In genomic region chr4:35220108-35220731, GRCm38 (mm10) we compare ENCODE assay signal across 20 mouse cellular contexts. TPM values are rescaled to one million over a fixed set of nuclear protein-coding genes. Genes with fewer than 3 reads are reported as not detected.
DNase-seq lines count a peak whose midpoint lies in the region; ATAC-seq and TF ChIP-seq lines count a peak whose summit lies in the region.
"Had no signal": no experiment of that assay in that cellular context is flagged by ENCODE, and none has a peak within 500 bp of the region (broad histone marks: within the 10 kb centered on the region; RNA-seq: fewer than 3 reads in every experiment).

No protein-coding gene starts in this region.

- peak overlapping the region; percentile 56 for H3K27ac ChIP-seq in heart, adult 2 months
- H3K27ac ChIP-seq in heart, embryonic 15.5 days: peak overlapping the region; percentile 70
- peak overlapping the region; percentile 63 for H3K27ac ChIP-seq in heart, postnatal 0 days (ENCODE audit: low read depth)
- H3K27ac ChIP-seq in liver, postnatal 0 days (ENCODE audit: low read depth): no peak overlapping the region
- no peak overlapping the region for H3K27ac ChIP-seq in hindbrain, embryonic 16.5 days (ENCODE audit: low read depth, low read length)
- H3K27ac ChIP-seq: forebrain, embryonic 13.5 days; hindbrain, embryonic 14.5 days; limb, embryonic 10.5 days; midbrain, embryonic 10.5 days had no signal

- peaks cover 8% of the 10 kb centered on the region for H3K4me1 ChIP-seq in heart, adult 2 months (ENCODE audit: control insufficient read depth, insufficient read depth, low read length)
- H3K4me1 ChIP-seq in heart, embryonic 15.5 days (replicated peaks): peaks cover 21% of the 10 kb centered on the region
- peaks cover 34% of the 10 kb centered on the region for H3K4me1 ChIP-seq in heart, postnatal 0 days (ENCODE audit: control insufficient read depth, insufficient read depth)
- H3K4me1 ChIP-seq in liver, postnatal 0 days (ENCODE audit: insufficient read depth): peaks cover 11% of the 10 kb centered on the region
- H3K4me1 ChIP-seq in hindbrain, embryonic 16.5 days (ENCODE audit: control insufficient read depth, insufficient read depth, low read depth, low read length): peaks cover 2% of the 10 kb centered on the region; the same call in 1 of the 2 replicates

- H3K4me2 ChIP-seq in heart, embryonic 15.5 days: no peak overlapping the region
- H3K4me2 ChIP-seq in heart, postnatal 0 days (ENCODE audit: low read depth, low read length): peak overlapping the region; percentile 3; the same call in 1 of the 2 replicates
- 0 out of 2 replicates have a peak overlapping the region, but pooled peaks have one; percentile 22 for H3K4me2 ChIP-seq in liver, postnatal 0 days (ENCODE audit: low read depth, low read length)
- no peak overlapping the region for H3K4me2 ChIP-seq in hindbrain, embryonic 16.5 days (ENCODE audit: low read length)
- H3K4me2 ChIP-seq: forebrain, embryonic 13.5 days; hindbrain, embryonic 14.5 days had no signal

- no peak overlapping the region for H3K4me3 ChIP-seq in heart, adult 2 months
- no peak overlapping the region for H3K4me3 ChIP-seq in heart, embryonic 15.5 days
- no peak overlapping the region for H3K4me3 ChIP-seq in heart, postnatal 0 days (ENCODE audit: low read depth, low read length)
- H3K4me3 ChIP-seq in liver, postnatal 0 days (ENCODE audit: low read depth, low read length): no peak overlapping the region
- H3K4me3 ChIP-seq in hindbrain, embryonic 16.5 days (ENCODE audit: low read length): no peak overlapping the region
- H3K4me3 ChIP-seq: forebrain, embryonic 13.5 days; limb, embryonic 10.5 days; midbrain, embryonic 10.5 days had no signal

- no peak overlapping the region for H3K9ac ChIP-seq in heart, adult 2 months (ENCODE audit: low read depth, low read length)
- no peak overlapping the region for H3K9ac ChIP-seq in heart, embryonic 15.5 days
- H3K9ac ChIP-seq in heart, postnatal 0 days (replicated peaks; ENCODE audit: low read depth, low read length): no peak overlapping the region
- H3K9ac ChIP-seq in liver, postnatal 0 days (replicated peaks): no peak overlapping the region
- H3K9ac ChIP-seq in hindbrain, embryonic 16.5 days (ENCODE audit: low read depth, low read length): no peak overlapping the region
- H3K9ac ChIP-seq: hindbrain, embryonic 14.5 days had no signal

- no peak for ATAC-seq in heart, embryonic 15.5 days (replicated peaks; ENCODE audit: insufficient number of reproducible peaks, insufficient read depth, low FRiP score, low read depth)
- ATAC-seq in heart, postnatal 0 days (ENCODE audit: insufficient read depth, low read depth): 0 out of 2 replicates have a peak, but pooled peaks have one; percentile 45
- peak; percentile 35 for ATAC-seq in liver, postnatal 0 days
- ATAC-seq in hindbrain, embryonic 16.5 days: no peak
- ATAC-seq: forebrain, embryonic 13.5 days; midbrain, embryonic 16.5 days had no signal

- TF ChIP-seq CTCF in heart, adult 2 months (IDR thresholded peaks at IDR 0.05): no peak
- no peak for TF ChIP-seq CTCF in heart, postnatal 0 days (IDR thresholded peaks at IDR 0.05; ENCODE audit: low read depth)
- TF ChIP-seq CTCF in liver, postnatal 0 days (IDR thresholded peaks at IDR 0.05; ENCODE audit: low read depth): no peak

- H3K36me3 ChIP-seq in heart, adult 2 months (ENCODE audit: control insufficient read depth, insufficient read depth, low read length): peaks cover 18% of the 10 kb centered on the region
- peaks cover 18% of the 10 kb centered on the region for H3K36me3 ChIP-seq in heart, embryonic 15.5 days
- peaks cover 23% of the 10 kb centered on the region for H3K36me3 ChIP-seq in heart, postnatal 0 days (replicated peaks; ENCODE audit: control insufficient read depth, insufficient read depth, low read length)
- H3K36me3 ChIP-seq in liver, postnatal 0 days (replicated peaks; ENCODE audit: insufficient read depth, low read length): peaks cover 10% of the 10 kb centered on the region
- H3K36me3 ChIP-seq in hindbrain, embryonic 16.5 days (ENCODE audit: control insufficient read depth, insufficient read depth, low read length): peaks cover 10% of the 10 kb centered on the region

- DNase-seq in heart, adult 2 months: no peak
- no peak for DNase-seq in heart, postnatal 25 days (ENCODE audit: low spot score)
- no peak for DNase-seq in heart, adult 18-20 months
- peak; percentile 86 for DNase-seq in heart, postnatal 0 days (ENCODE audit: low spot score)
- no peak for DNase-seq in liver, postnatal 0 days
- DNase-seq in gastrocnemius, adult 18-20 months (ENCODE audit: low spot score): no peak
- DNase-seq: adrenal gland, postnatal 36 days; cerebellum, adult 11-12 months; cerebellum, postnatal 10 days; gastrocnemius, postnatal 10 days; kidney, adult 8-10 months; kidney, postnatal 10 days; thymus, postnatal 14 days had no signal

- WGBS in heart, adult 2 months: 43% methylated on average over 6 of the region's 6 CpGs
- 39% methylated on average over 6 of the region's 6 CpGs for WGBS in heart, embryonic 15.5 days
- WGBS in heart, postnatal 0 days: 32% methylated on average over 6 of the region's 6 CpGs
- WGBS in liver, postnatal 0 days (ENCODE audit: insufficient replicate concordance): 43% methylated on average over 6 of the region's 6 CpGs
- WGBS in hindbrain, embryonic 16.5 days: 80% methylated on average over 6 of the region's 6 CpGs

- H3K9me3 ChIP-seq in heart, embryonic 15.5 days (replicated peaks): no peaks in the 10 kb centered on the region
- H3K9me3 ChIP-seq in heart, postnatal 0 days (replicated peaks; ENCODE audit: control insufficient read depth, low read length): no peaks in the 10 kb centered on the region
- H3K9me3 ChIP-seq in liver, postnatal 0 days (ENCODE audit: low read length): no peaks in the 10 kb centered on the region
- no peaks in the 10 kb centered on the region for H3K9me3 ChIP-seq in hindbrain, embryonic 16.5 days (ENCODE audit: control insufficient read depth, low read length)
- H3K9me3 ChIP-seq: forebrain, embryonic 13.5 days; limb, embryonic 10.5 days; midbrain, embryonic 10.5 days had no signal

- no peaks in the 10 kb centered on the region for H3K27me3 ChIP-seq in heart, adult 2 months (ENCODE audit: control insufficient read depth, insufficient read depth, low read length)
- H3K27me3 ChIP-seq in heart, embryonic 15.5 days: no peaks in the 10 kb centered on the region
- H3K27me3 ChIP-seq in heart, postnatal 0 days (ENCODE audit: control insufficient read depth, insufficient read depth, low read length): no peaks in the 10 kb centered on the region
- no peaks in the 10 kb centered on the region for H3K27me3 ChIP-seq in liver, postnatal 0 days (ENCODE audit: insufficient read depth, low read length)
- no peaks in the 10 kb centered on the region for H3K27me3 ChIP-seq in hindbrain, embryonic 16.5 days (replicated peaks; ENCODE audit: control insufficient read depth, insufficient read depth, low read length)
- H3K27me3 ChIP-seq: forebrain, embryonic 13.5 days had no signal

- 0 out of 2 replicates have a peak, but pooled peaks cover under 1% of the 10 kb centered on the region for H3K79me2 ChIP-seq in heart, adult 2 months (replicated peaks; ENCODE audit: control insufficient read depth, insufficient read depth, low read length)

- no peak for TF ChIP-seq POLR2A in heart, adult 2 months (IDR thresholded peaks at IDR 0.05; ENCODE audit: insufficient read depth, low read depth, low read length)

- no peak for TF ChIP-seq EP300 in heart, adult 2 months (IDR thresholded peaks at IDR 0.05; ENCODE audit: insufficient read depth, low read depth, low read length)
- TF ChIP-seq EP300 in heart, postnatal 0 days (IDR thresholded peaks at IDR 0.05; ENCODE audit: low read depth): no peak
- TF ChIP-seq EP300 in liver, postnatal 0 days (IDR thresholded peaks at IDR 0.05; ENCODE audit: low read depth): no peak

- intact Hi-C loops in heart, adult 2 months (cut with DNase I): no loop called here
- intact Hi-C loops in heart, postnatal 25 days (cut with DNase I): loop anchor here (10.0 kb wide), 3 partner anchors 445 to 665 kb away; partner anchors contain the start of genes Akirin2, Slc35a1 and Smim8

RNA-seq across cellular contexts. Expression of gene C9orf72, which starts 5.8 kb away (rescaled TPM):
- 10 to 100 TPM; 22.4 to 24.2 TPM for total RNA-seq in heart, adult 2 months (2021)
- 11.6 and 23.6 TPM in 2 replicates for polyA plus RNA-seq in heart, adult 2 months (2012; rRNA removed)
- 10 to 100 TPM; 20.6 to 23.3 TPM for total RNA-seq in heart, postnatal 25 days (2021)
- 19.0 and 20.1 TPM in 2 replicates for polyA plus RNA-seq in heart, embryonic 15.5 days (2015; fragmentation: Nextera tagmentation; extraction: Ambion mirVana)
- total RNA-seq in heart, adult 18-20 months (2021): 10 to 100 TPM; 21.6 to 23.5 TPM
- total RNA-seq in heart, postnatal 0 days (2014; rRNA removed; ENCODE audit: low replicate concordance): 31.8 and 32.2 TPM in 2 replicates
- polyA plus RNA-seq in heart, postnatal 0 days (2015; fragmentation: Nextera tagmentation; extraction: Ambion mirVana): 21.8 and 21.9 TPM in 2 replicates
- polyA plus RNA-seq in liver, postnatal 0 days (2015; fragmentation: Nextera tagmentation; extraction: Ambion mirVana): 4.8 and 5.8 TPM in 2 replicates
- 42.6 and 46.6 TPM in 2 replicates for polyA plus RNA-seq in hindbrain, embryonic 16.5 days (2015; fragmentation: Nextera tagmentation; extraction: Ambion mirVana)
- 10 to 100 TPM; 12.5 TPM for total RNA-seq in gastrocnemius, adult 18-20 months (2021)

Comparison
In these comparisons a context has a peak if more than half of its experiments do, and no peak if none do; other contexts are left out.
1. ATAC-seq: peak in heart, postnatal 0 days (single experiment) and liver, postnatal 0 days (single experiment); none in heart, embryonic 15.5 days (single experiment) and hindbrain, embryonic 16.5 days (single experiment).
2. H3K4me2 ChIP-seq: peak in heart, postnatal 0 days (single experiment) and liver, postnatal 0 days (single experiment); none in heart, embryonic 15.5 days (single experiment) and hindbrain, embryonic 16.5 days (single experiment).
3. H3K27ac ChIP-seq: peak in heart, adult 2 months (single experiment), heart, embryonic 15.5 days (single experiment) and heart, postnatal 0 days (single experiment); none in liver, postnatal 0 days (single experiment) and hindbrain, embryonic 16.5 days (single experiment).